Mouse (Mus musculus): ENCODE measurements around the gene Mrps14. TPM values are rescaled to one million over a fixed set of nuclear protein-coding genes. Genes with fewer than 3 reads are reported as not detected.
A peak's percentile ranks its signal among the peaks of the same experiment; 100 is the strongest.

Mrps14 gene
- total and polyA plus RNA-seq, 3 experiments, result 133 to 138 TPM; not detected in 1

DNA sequence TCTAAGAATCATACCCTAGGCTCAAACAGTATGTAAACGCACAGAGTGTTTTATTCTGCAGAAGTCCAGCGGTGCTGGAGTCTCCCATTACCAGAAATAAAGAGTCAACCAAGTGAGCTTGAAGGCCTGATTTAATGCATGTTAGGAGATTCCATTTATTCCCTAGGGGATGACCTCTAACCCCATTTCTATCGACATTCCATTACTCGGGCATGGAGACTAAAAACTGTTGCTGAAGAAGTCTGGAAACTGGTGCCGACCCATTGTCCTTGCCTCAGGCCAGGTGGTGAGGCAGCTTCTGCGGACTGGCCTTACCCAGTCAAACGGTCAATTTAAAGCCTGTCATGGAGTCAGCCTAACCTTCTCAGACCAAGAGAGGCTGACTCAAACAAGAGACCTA, 19.2 kb downstream of the Mrps14 start:
- Histone ChIP-seq H3K9me3 (replicated peaks; ENCODE audit: insufficient read depth, low read length) (no peaks in the 10 kb centered on the region), H3K4me3 (ENCODE audit: control insufficient read depth in 1 of 2, insufficient read depth in 1 of 2, low read depth in 2 of 2, low read length in 2 of 2) (no peak overlapping the region; a peak in 1 of 4 replicates), H3K27ac (ENCODE audit: control insufficient read depth, low read depth, low read length) (no peak overlapping the region), H3K36me3 (ENCODE audit: control insufficient read depth in 1 of 2, insufficient read depth in 2 of 2, low read length in 2 of 2) (peaks cover 0 to 25% of the 10 kb centered on the region in 2 experiments; a peak in 2 of 4 replicates), H3K4me1 (ENCODE audit: control insufficient read depth in 1 of 2, insufficient read depth in 2 of 2, low read length in 2 of 2) (peaks cover 0 to 14% of the 10 kb centered on the region in 2 experiments; a peak in 2 of 4 replicates), H3K27me3 (ENCODE audit: control insufficient read depth in 1 of 2, insufficient read depth in 2 of 2, low read length in 2 of 2) (no peaks in the 10 kb centered on the region), H3K79me2 (ENCODE audit: control insufficient read depth, insufficient read depth, low read length, poor library complexity) (peaks cover 33% of the 10 kb centered on the region), H3K9ac (ENCODE audit: control insufficient read depth, low read depth, low read length, poor library complexity, severe bottlenecking) (peak overlapping the region; percentile 97)
- DNase-seq (ENCODE audit: low read depth, low spot score), result no peak
- TF ChIP-seq MEF2A (IDR thresholded peaks at IDR 0.05; ENCODE audit: extremely low read depth, insufficient replicate concordance, low read depth, low read length, poor library complexity, severe bottlenecking) (no peak), UBTF (IDR thresholded peaks at IDR 0.05; ENCODE audit: borderline replicate concordance, insufficient read depth, low read depth, low read length) (no peak), ELF1 (IDR thresholded peaks at IDR 0.05; ENCODE audit: low read depth, low read length) (no peak), TCF12 (IDR thresholded peaks at IDR 0.05; ENCODE audit: low read depth, low read length) (no peak), MAFK (IDR thresholded peaks at IDR 0.05; ENCODE audit: borderline replicate concordance, low read depth, low read length) (no peak), NRF1 (IDR thresholded peaks at IDR 0.05; ENCODE audit: insufficient read depth, low read depth, low read length, poor library complexity, severe bottlenecking) (no peak), ZC3H11A (IDR thresholded peaks at IDR 0.05; ENCODE audit: low read depth, low read length) (no peak), GABPA (IDR thresholded peaks at IDR 0.05; ENCODE audit: low read depth, low read length) (no peak), MXI1 (IDR thresholded peaks at IDR 0.05; ENCODE audit: low read depth, low read length) (no peak), ZMIZ1 (IDR thresholded peaks at IDR 0.05; ENCODE audit: low read depth, low read length) (no peak), ZNF384 (IDR thresholded peaks at IDR 0.05; ENCODE audit: low read depth, low read length) (no peak), USF1 (IDR thresholded peaks at IDR 0.05; ENCODE audit: low read depth, low read length) (no peak), USF2 (IDR thresholded peaks at IDR 0.05; ENCODE audit: borderline replicate concordance in 1 of 2, insufficient read depth in 1 of 2, low read depth in 1 of 2, low read length in 2 of 2) (no peak), SIN3A (IDR thresholded peaks at IDR 0.05; ENCODE audit: low read length) (no peak), NELFE (IDR thresholded peaks at IDR 0.05; ENCODE audit: low read depth, low read length) (no peak), CHD1 (IDR thresholded peaks at IDR 0.05; ENCODE audit: low read depth, low read length) (no peak), SMC3 (IDR thresholded peaks at IDR 0.05; ENCODE audit: low read depth, low read length) (no peak), EP300 (IDR thresholded peaks at IDR 0.05; ENCODE audit: low read depth in 1 of 2, low read length in 2 of 2) (no peak)

DNA sequence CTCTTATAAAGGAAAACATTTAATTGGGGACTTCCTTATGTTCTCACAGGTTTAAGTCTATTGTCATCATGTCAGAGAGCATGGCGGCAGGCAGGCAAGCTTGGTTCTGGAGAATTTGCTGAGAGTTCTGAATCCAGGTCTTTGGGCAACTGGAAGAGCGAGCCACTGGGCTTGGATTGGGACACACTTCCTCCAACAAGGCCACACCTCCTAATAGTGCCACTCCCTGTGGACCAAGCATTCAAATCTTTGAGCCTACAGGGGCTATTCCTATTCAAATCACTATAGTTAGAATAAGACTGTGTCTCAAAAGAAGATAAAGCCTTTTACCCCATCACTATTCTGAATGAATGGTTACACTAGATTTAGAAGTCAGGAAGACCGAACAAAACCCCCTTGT, 22.9 kb downstream of the Mrps14 start:
- Histone ChIP-seq H3K27me3 (ENCODE audit: control insufficient read depth in 1 of 2, insufficient read depth in 2 of 2, low read length in 2 of 2) (no peaks in the 10 kb centered on the region), H3K9ac (ENCODE audit: control insufficient read depth, low read depth, low read length, poor library complexity, severe bottlenecking) (no peak overlapping the region), H3K4me3 (ENCODE audit: control insufficient read depth in 1 of 2, insufficient read depth in 1 of 2, low read depth in 2 of 2, low read length in 2 of 2) (no peak overlapping the region), H3K9me3 (replicated peaks; ENCODE audit: insufficient read depth, low read length) (no peaks in the 10 kb centered on the region), H3K79me2 (ENCODE audit: control insufficient read depth, insufficient read depth, low read length, poor library complexity) (peaks cover 7% of the 10 kb centered on the region), H3K4me1 (ENCODE audit: control insufficient read depth in 1 of 2, insufficient read depth in 2 of 2, low read length in 2 of 2) (peaks cover 0 to 6% of the 10 kb centered on the region in 2 experiments; a peak in 2 of 4 replicates), H3K27ac (ENCODE audit: control insufficient read depth, low read depth, low read length) (no peak overlapping the region), H3K36me3 (ENCODE audit: control insufficient read depth in 1 of 2, insufficient read depth in 2 of 2, low read length in 2 of 2) (peaks cover 0 to 13% of the 10 kb centered on the region in 2 experiments; a peak in 2 of 4 replicates)
- TF ChIP-seq MYC (IDR thresholded peaks at IDR 0.05; ENCODE audit: low read depth, low read length) (no peak), MEF2A (IDR thresholded peaks at IDR 0.05; ENCODE audit: extremely low read depth, insufficient replicate concordance, low read depth, low read length, poor library complexity, severe bottlenecking) (no peak), MYB (IDR thresholded peaks at IDR 0.05; ENCODE audit: low read depth, low read length) (no peak), GATA1 (IDR thresholded peaks at IDR 0.05; ENCODE audit: low read depth, low read length) (no peak), MAX (IDR thresholded peaks at IDR 0.05; ENCODE audit: low read length) (no peak), NELFE (IDR thresholded peaks at IDR 0.05; ENCODE audit: low read depth, low read length) (no peak), UBTF (IDR thresholded peaks at IDR 0.05; ENCODE audit: borderline replicate concordance, insufficient read depth, low read depth, low read length) (no peak), CHD1 (IDR thresholded peaks at IDR 0.05; ENCODE audit: low read depth, low read length) (no peak), SMC3 (IDR thresholded peaks at IDR 0.05; ENCODE audit: low read depth, low read length) (no peak), GABPA (IDR thresholded peaks at IDR 0.05; ENCODE audit: low read depth, low read length) (no peak), POLR2AphosphoS2 (IDR thresholded peaks at IDR 0.05; ENCODE audit: low read length) (no peak), USF2 (IDR thresholded peaks at IDR 0.05; ENCODE audit: borderline replicate concordance in 1 of 2, insufficient read depth in 1 of 2, low read depth in 1 of 2, low read length in 2 of 2) (no peak), ZMIZ1 (IDR thresholded peaks at IDR 0.05; ENCODE audit: low read depth, low read length) (no peak), MAFK (IDR thresholded peaks at IDR 0.05; ENCODE audit: borderline replicate concordance, low read depth, low read length) (no peak), JUND (IDR thresholded peaks at IDR 0.05; ENCODE audit: low read depth, low read length) (no peak), TAL1 (IDR thresholded peaks at IDR 0.05; ENCODE audit: low read length) (no peak), USF1 (IDR thresholded peaks at IDR 0.05; ENCODE audit: low read depth, low read length) (no peak)
- DNase-seq (ENCODE audit: low read depth, low spot score), result no peak
